Mouse (Mus musculus): Measurements from ENCODE around the gene Prep. TPM values are rescaled to one million over a fixed set of nuclear protein-coding genes. Genes with fewer than 3 reads are reported as not detected.

Prep gene
- polyA plus RNA-seq, 1 experiment: 20.6 TPM

- TF ChIP-seq POLR2A (IDR thresholded peaks at IDR 0.05; ENCODE audit: borderline replicate concordance, extremely low read depth, insufficient read depth, insufficient read length, poor library complexity, severe bottlenecking) (no peak), CTCF (IDR thresholded peaks at IDR 0.05; ENCODE audit: borderline replicate concordance, extremely low read depth, insufficient read depth, insufficient read length) (no peak)
- DNase-seq (ENCODE audit: low read depth): no peak
These were observed 8.6 kb upstream of the Prep start for GRCm38 (mm10) chr10:45058361-45058760.

GRCm38 (mm10) chr10:45060841-45061240 is 6.2 kb upstream of the Prep start:
- TF ChIP-seq CTCF (IDR thresholded peaks at IDR 0.05; ENCODE audit: borderline replicate concordance, extremely low read depth, insufficient read depth, insufficient read length) (no peak), POLR2A (IDR thresholded peaks at IDR 0.05; ENCODE audit: borderline replicate concordance, extremely low read depth, insufficient read depth, insufficient read length, poor library complexity, severe bottlenecking) (no peak)
- DNase-seq (ENCODE audit: low read depth): no peak

- no peak for DNase-seq (ENCODE audit: low read depth)
- TF ChIP-seq CTCF (IDR thresholded peaks at IDR 0.05; ENCODE audit: borderline replicate concordance, extremely low read depth, insufficient read depth, insufficient read length) (peak; percentile 13; the same call in 1 of the 2 replicates), POLR2A (IDR thresholded peaks at IDR 0.05; ENCODE audit: borderline replicate concordance, extremely low read depth, insufficient read depth, insufficient read length, poor library complexity, severe bottlenecking) (no peak)
These were observed 672 bp upstream of the Prep start for GRCm38 (mm10) chr10:45066131-45066930.

- peak; percentile 75 for DNase-seq (ENCODE audit: low read depth)
- no peak for TF ChIP-seq CTCF (IDR thresholded peaks at IDR 0.05; ENCODE audit: borderline replicate concordance, extremely low read depth, insufficient read depth, insufficient read length)
- TF ChIP-seq POLR2A (IDR thresholded peaks at IDR 0.05; ENCODE audit: borderline replicate concordance, extremely low read depth, insufficient read depth, insufficient read length, poor library complexity, severe bottlenecking): no peak
These were observed 478 bp downstream of the Prep start for GRCm38 (mm10) chr10:45067436-45067925.

- TF ChIP-seq CTCF (IDR thresholded peaks at IDR 0.05; ENCODE audit: borderline replicate concordance, extremely low read depth, insufficient read depth, insufficient read length) (no peak), POLR2A (IDR thresholded peaks at IDR 0.05; ENCODE audit: borderline replicate concordance, extremely low read depth, insufficient read depth, insufficient read length, poor library complexity, severe bottlenecking) (no peak)
- no peak for DNase-seq (ENCODE audit: low read depth)
These were observed 2.6 kb downstream of the Prep start for GRCm38 (mm10) chr10:45069557-45069956.

- no peak for DNase-seq (ENCODE audit: low read depth)
- TF ChIP-seq POLR2A (IDR thresholded peaks at IDR 0.05; ENCODE audit: borderline replicate concordance, extremely low read depth, insufficient read depth, insufficient read length, poor library complexity, severe bottlenecking): no peak
- TF ChIP-seq CTCF (IDR thresholded peaks at IDR 0.05; ENCODE audit: borderline replicate concordance, extremely low read depth, insufficient read depth, insufficient read length): no peak
These were observed 3.4 kb downstream of the Prep start for GRCm38 (mm10) chr10:45070362-45070761.

- TF ChIP-seq POLR2A (IDR thresholded peaks at IDR 0.05; ENCODE audit: borderline replicate concordance, extremely low read depth, insufficient read depth, insufficient read length, poor library complexity, severe bottlenecking): no peak
- no peak for TF ChIP-seq CTCF (IDR thresholded peaks at IDR 0.05; ENCODE audit: borderline replicate concordance, extremely low read depth, insufficient read depth, insufficient read length)
- DNase-seq (ENCODE audit: low read depth): no peak
These were observed 4.2 kb downstream of the Prep start for GRCm38 (mm10) chr10:45070929-45071813.

- no peak for DNase-seq (ENCODE audit: low read depth)
- TF ChIP-seq POLR2A (IDR thresholded peaks at IDR 0.05; ENCODE audit: borderline replicate concordance, extremely low read depth, insufficient read depth, insufficient read length, poor library complexity, severe bottlenecking): no peak
- TF ChIP-seq CTCF (IDR thresholded peaks at IDR 0.05; ENCODE audit: borderline replicate concordance, extremely low read depth, insufficient read depth, insufficient read length): no peak
These were observed 5.3 kb downstream of the Prep start for GRCm38 (mm10) chr10:45072339-45072738.

GRCm38 (mm10) chr10:45074543-45074942 is 7.5 kb downstream of the Prep start:
- no peak for TF ChIP-seq CTCF (IDR thresholded peaks at IDR 0.05; ENCODE audit: borderline replicate concordance, extremely low read depth, insufficient read depth, insufficient read length)
- no peak for TF ChIP-seq POLR2A (IDR thresholded peaks at IDR 0.05; ENCODE audit: borderline replicate concordance, extremely low read depth, insufficient read depth, insufficient read length, poor library complexity, severe bottlenecking)
- peak; percentile 76 for DNase-seq (ENCODE audit: low read depth)

- DNase-seq (ENCODE audit: low read depth): no peak
- TF ChIP-seq CTCF (IDR thresholded peaks at IDR 0.05; ENCODE audit: borderline replicate concordance, extremely low read depth, insufficient read depth, insufficient read length): no peak
- no peak for TF ChIP-seq POLR2A (IDR thresholded peaks at IDR 0.05; ENCODE audit: borderline replicate concordance, extremely low read depth, insufficient read depth, insufficient read length, poor library complexity, severe bottlenecking)
These were observed 8.6 kb downstream of the Prep start for GRCm38 (mm10) chr10:45075491-45076051.

GRCm38 (mm10) chr10:45076585-45076984 is 9.6 kb downstream of the Prep start:
- no peak for DNase-seq (ENCODE audit: low read depth)
- TF ChIP-seq POLR2A (IDR thresholded peaks at IDR 0.05; ENCODE audit: borderline replicate concordance, extremely low read depth, insufficient read depth, insufficient read length, poor library complexity, severe bottlenecking): no peak
- TF ChIP-seq CTCF (IDR thresholded peaks at IDR 0.05; ENCODE audit: borderline replicate concordance, extremely low read depth, insufficient read depth, insufficient read length): no peak
